Mouse (Mus musculus) spleen, postnatal 14 days (tissue): Measurements from ENCODE around the gene Lrba.

Source experiments
- DNase-seq, 2 experiments: peaks; one replicate each; pipeline ENCODE4 v3.0.0; 2021 to 2022; ENCODE audit warnings: low spot score in 2 of 2

The Lrba gene

DNA sequence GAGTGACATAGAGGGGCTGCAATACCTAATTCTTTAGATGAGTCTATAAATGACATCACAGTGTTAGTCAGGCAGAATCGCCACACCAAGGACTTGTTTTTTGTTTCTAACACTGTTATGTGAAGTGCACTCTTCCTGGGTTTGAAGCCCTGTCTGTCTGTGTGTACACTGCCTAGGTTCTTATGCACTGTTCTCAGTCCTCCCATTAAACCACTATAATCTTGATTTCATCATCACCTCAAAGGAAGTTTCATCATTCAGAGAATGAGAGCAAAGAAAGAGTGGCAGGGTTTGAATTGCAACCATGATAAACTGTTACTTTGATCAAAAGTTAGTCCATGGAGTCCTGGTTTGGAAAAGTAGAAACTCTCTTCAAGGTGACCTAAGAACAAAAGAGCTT is 532.1 kb downstream of the Lrba start:
- DNase-seq, result no peak

DNA sequence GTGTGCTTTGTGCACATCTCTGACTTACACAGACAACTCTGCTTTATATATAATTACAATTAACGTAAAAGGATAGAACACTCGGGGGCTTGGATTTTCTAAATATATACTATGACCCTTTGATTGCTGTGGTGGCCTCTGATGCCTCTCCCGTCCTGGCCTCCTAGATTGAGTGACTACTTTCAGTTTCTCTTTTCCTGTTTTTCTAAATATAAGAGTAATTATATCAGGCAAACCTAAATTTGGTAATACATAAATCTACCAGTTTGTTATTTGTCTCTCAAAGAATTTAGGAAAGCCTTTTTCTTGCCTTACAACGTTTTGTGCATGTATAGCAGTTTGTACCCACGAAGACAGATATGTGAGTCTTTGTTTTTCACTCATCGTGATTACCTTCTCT is 534.2 kb downstream of the Lrba start:
- DNase-seq, result no peak

DNA sequence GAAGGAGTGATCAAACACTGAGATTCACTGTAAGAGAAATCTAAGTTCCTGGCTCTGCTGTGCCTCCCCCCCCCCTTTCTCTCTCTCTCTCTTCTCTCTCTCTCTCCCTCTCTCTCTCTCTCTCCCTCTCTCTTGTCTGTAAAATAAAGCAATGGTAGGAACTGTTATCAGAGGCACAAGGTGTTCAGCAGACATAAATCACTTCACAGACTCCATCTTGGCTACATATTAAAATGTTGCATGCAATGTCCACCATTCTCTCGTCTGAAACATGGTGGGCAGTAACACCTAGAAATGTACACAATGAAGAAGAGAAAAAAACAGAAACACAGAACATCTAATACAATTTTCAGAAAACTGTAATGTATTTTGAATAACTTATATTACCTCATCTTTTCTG is 534.9 kb downstream of the Lrba start:
- DNase-seq, result no peak

DNA sequence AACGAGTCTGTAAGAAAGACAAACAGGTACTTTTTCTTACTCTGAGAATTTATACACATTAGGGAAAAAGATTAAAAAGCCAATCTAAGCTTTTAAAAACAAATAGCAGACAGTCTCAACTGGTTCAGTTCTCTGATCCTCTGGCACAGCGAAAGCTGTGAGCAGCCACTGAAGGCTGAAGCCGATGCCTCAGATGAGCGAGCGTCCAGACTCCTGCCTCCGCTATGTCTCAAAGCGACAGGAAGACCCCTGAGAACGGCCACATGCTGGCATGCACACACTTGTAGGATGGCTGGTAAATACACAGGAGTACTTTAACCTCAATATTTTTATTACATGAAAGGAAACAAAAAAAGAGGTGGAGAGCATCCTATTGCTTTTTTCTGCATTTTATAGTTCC is 535.4 kb downstream of the Lrba start:
- no peak for DNase-seq

DNA sequence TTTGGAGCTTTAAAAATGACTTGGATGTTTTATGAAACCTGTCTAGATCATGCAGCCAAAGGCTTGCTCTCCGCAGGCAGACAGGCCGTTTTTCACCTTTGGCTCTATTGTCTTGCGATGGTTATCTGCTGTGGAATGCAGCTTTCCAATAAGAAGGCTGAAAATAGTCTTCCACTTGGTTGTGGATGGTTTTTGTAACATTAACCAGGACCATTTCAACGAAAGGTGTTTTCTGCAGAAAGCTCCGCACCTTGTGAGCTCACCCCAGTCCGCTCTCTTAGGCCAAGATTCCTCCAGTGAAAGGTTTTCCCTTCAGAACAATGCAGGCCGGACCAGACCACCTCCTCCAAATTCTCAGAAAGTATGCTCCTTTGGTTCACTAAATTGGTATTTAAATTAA is 536.0 kb downstream of the Lrba start:
- DNase-seq, result no peak

DNA sequence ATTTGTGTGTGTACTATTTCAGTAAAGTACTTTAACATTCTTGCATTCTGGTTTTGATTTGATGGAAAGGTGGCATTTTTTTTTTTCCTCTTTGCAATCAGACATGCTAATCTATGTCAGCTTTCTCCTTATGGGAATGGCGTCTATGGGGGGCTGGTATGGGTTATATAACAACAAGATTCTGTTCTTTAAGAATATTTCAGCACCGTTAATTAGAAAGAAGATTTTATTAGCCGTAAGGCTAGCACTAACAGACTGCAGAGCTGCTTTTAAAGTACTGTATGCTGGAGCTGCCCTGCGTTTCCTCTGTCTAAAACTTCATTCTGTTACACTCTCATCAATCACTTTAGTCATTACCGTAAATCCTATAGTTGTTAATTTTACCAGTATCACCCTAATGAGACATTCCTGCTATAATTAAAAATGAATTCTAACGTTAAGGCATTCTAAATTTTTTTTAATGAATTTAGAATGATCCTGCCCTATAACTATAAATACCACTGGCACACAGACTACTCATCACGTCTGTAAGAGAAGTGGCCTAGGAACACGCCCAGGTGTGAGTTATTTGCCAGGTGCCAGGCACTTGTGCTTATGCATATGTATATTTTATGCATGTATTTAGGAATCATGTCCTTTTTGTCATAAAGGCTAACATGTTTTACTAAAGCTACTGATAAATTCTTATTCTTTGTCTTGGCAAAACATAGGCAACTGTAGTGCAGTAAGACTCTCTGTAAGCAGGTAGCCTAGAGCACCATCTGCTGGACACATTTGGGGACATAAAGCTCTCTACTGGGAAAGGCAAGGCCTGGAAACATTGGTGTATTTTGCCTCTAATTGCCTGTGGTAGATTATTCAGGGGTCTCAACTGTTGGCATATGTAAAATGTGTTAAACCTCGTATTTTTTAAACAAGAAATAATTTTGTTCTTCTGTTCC is 536.9 kb downstream of the Lrba start:
- peak in 1 of 2 experiments; percentile 55 for DNase-seq

DNA sequence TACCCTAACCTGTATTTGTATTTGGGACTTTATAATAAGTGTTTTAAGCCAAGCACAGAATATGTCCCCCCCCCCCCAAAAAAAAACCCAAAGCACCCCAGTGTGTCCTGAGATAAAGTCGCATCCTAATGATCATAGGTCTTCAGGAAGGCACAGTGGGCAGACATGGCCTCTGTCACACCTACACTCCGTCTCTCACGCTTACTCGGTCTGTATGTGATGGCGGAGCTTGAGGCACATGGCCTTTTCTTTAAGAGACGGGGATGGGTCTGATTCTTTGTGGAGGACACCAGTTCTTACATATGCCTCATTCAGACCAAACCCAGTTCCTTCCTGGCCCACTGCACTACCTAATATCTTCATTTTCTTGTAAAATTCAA is 537.5 kb downstream of the Lrba start:
- DNase-seq, result no peak

DNA sequence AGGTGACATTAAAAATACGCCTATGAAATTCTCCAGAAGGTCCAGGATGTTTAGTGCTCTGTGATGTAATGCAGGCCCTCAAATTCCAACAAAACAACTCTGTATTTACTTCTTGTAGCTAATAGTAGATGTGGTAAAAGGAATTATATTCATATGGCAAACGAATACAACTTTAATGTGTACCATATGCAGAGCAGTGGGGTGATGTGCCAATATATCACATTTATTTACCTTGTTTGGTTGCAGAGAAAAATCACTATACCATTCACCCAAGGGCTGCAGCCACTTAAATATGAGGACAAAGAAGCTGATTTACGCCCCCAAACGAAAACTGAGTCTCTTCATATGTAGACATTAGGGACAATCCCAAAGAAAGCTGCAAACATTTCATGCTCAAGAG is 538.0 kb downstream of the Lrba start:
- DNase-seq, result no peak

DNA sequence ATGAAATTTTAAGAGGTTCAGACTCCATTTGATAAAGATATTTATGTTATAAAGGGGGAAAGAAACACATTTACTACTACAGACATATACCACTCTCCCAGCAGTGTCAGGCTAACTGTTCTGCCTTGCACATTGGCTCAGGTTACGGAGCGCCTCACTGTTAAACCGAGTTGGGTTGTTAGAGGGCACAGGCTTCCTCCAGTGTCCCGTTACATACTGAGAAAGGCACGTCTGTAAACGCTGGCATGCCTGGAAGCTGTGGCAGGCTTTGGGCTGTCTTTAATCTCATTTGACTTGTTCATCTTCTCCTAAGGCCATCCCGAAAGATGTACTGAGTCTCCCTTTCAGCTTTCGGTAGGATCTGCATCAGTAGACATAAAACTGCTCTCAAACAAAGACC is 544.1 kb downstream of the Lrba start:
- no peak for DNase-seq

DNA sequence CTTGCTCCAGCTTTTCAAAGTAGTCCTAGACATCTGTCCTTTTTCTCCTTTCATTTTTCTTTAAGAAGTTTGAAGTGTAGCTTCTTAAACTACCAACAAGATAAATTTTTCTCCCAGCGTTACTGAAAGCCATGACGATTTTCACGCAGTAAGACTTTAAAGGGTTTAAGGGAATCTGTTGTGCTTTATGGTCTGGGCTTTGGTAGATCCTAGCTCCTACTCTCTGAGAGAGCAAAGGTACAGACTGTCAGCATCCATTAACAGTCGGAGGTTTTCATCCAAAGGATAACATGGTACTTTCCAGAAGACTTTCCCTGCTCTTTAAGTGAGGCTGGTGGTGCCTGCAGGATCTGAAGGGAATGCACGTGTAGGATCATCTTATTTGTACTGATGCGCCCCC is 544.5 kb downstream of the Lrba start:
- DNase-seq, result no peak

GRCm38 (mm10) chr3:86774566-86775443 is 550.3 kb downstream of the Lrba start:
- DNase-seq, result no peak

- DNase-seq, result no peak
These were observed 551.0 kb downstream of the Lrba start for GRCm38 (mm10) chr3:86775444-86775828.

DNA sequence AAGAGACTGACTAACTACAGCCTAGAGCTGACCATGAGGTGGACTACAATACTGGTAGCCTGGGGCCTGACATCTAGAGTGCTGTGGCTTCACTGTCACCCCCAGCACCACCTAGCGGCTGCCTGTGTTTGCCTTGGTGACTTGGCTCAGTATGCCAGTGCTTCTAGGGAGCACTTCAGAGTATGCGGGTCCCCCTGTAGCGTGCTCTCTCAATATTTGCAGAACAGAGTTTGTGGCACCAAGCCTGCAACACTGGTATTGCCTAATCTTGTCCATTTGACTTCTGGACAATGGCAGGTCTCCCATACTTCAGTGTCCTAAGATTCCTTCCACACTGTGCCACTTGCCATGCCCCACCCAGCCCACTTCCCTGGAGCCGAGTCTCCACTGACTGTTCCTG is 555.2 kb downstream of the Lrba start:
- DNase-seq, result no peak

DNA sequence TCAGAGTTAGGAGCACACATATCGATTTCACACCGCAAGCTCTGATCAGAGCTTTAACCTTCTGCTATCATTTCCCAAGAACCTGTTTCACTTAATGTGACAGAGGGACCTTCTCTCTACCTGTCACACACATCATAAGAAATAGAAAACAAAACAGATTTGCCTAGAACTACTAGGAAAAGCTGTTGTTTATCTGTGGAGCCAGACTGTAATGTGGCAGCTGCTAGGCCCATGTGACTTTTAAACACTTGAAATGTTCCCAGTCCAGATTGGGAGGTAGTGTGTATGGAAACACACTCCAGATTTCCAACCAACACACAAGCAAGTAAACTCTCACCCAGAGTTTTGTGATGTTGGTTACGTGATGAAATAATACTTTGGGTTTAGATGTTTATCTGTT is 559.6 kb downstream of the Lrba start:
- no peak for DNase-seq

GRCm38 (mm10) chr3:86784930-86785329 is 560.5 kb downstream of the Lrba start:
- no peak for DNase-seq

GRCm38 (mm10) chr3:86786280-86786679 is 561.8 kb downstream of the Lrba start:
- DNase-seq, result no peak

DNA sequence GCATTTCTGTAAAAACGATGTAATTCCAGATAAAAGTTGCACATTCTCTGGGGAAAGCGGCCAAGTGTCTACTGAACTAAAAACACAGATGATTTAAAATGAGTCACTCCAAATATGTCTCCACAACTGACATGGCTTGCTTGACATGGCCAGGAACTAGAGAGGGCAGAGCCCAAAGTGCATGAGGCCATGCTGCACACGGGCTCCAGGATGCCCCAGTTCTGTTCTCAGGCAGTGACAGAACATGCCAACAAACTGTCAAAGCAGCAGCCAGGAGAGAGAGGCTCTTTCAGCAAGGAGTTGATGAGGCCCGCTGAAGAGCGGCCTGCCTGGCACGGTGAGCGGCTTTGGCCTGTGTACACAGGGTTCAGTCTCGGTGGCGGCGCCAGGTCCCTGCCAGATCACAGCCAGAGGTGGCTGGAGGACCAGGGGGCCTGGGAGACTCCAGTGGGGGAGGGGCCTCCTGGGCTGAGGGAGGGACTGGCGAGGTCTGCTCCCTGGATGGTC is 562.4 kb downstream of the Lrba start:
- no peak for DNase-seq

DNA sequence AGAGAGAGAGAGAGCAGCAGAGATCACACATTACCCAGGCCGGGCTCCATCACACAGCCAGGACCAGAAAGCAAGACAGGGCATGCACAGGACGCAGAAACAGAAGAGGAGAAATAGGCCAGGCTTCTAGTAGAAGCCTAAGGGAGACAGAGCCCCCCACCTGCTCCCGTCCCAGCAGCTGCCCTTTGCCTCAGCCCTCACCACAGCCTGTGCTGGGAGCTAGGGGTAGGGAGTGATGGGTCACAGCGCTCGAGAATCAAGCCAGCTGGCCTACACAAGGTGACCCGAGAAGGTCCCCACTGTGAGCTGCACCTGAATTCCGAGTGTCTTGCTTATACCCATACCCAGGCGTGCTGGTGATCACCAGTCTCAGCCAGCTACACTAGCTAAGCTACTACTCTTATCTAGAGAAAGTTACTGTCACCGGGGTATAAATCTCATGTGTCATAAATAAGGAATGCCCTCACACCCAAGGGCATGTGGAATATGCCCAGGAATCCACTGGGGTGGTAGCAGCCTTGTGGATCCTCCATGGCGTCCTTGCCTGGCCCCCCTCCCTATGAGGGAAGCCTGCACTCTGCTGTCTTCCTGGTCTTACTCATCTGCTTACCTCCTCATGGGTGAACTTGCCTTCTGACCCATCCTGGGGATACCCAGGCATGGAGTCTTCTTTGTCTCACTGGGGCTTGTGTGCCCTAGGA is 563.1 kb downstream of the Lrba start:
- DNase-seq, result no peak

- peak in 1 of 2 experiments; percentile 26 for DNase-seq
These were observed 564.2 kb downstream of the Lrba start for GRCm38 (mm10) chr3:86788711-86789110.

DNA sequence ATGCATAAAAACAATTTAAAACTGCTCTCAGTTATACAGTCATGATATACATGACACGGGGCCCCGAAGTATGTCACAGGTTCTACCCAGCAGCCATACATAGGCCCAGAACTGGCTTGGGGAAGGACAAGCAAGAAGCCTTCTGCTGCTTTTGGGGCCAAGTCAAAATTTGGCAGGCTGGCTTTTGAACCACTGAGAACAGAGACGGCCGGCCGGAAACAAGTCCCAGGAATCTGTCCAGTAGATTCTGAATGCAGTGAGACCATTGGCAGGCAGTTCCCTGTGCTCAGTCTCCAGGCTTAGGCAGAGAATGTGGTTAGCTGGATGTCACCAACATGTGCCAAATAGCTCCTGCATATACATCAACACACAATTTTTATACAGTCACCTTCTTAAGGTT is 565.3 kb downstream of the Lrba start:
- no peak for DNase-seq

DNA sequence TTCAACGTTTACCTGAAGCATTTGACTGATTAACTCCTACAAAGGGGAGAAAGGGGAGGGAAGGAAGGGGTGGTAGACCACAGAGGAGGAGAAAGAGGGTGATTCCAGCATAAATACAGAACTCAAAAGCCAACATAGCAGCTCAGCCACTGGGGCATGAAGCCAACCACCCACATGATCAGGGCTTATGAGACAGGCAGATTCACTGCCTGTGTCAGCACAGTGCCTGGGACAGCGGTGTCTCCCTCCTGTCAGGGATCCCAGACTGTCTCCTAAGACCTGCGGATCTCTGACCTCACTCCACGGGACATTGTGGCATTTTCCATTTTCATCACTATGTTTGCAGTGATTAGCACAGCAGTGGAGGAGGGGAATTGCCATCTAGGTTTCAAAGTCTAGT is 568.8 kb downstream of the Lrba start:
- no peak for DNase-seq

GRCm38 (mm10) chr3:86793720-86794191 is 569.3 kb downstream of the Lrba start:
- no peak for DNase-seq
